Mouse (Mus musculus) right cerebral cortex, postnatal 36 days (tissue): ENCODE results near the gene Lgals4.
A peak's percentile ranks its signal among the peaks of the same experiment; 100 is the strongest.

Source experiments
- DNase-seq, 2 experiments: peaks; one replicate each; pipeline ENCODE4 v3.0.0; 2022; ENCODE audit warnings: low spot score in 2 of 2, mixed read lengths in 1 of 2

Lgals4 gene

DNA sequence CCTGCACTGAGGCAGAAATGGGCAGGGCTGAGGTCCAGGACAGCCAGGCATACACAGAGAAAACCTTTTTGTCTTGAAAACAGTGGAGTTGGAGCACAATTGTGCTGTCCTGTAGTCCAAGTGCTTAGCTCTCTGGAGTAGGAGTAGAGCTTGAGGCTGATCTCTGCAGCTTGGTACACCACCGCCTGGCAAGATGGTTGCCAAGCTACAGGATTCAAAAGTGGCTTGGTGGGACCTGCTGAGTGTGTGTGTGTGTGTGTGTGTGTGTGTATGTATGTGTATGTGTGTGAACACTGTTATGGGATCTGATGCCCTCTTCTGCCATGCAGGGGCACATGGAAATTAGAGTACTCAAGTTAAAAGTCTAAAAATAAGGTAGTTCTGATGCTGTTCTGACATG, 11.1 kb upstream of the Lgals4 start:
- no peak for DNase-seq

GRCm38 (mm10) chr7:28822993-28823903, 10.4 kb upstream of the Lgals4 start:
- DNase-seq: no peak

DNA sequence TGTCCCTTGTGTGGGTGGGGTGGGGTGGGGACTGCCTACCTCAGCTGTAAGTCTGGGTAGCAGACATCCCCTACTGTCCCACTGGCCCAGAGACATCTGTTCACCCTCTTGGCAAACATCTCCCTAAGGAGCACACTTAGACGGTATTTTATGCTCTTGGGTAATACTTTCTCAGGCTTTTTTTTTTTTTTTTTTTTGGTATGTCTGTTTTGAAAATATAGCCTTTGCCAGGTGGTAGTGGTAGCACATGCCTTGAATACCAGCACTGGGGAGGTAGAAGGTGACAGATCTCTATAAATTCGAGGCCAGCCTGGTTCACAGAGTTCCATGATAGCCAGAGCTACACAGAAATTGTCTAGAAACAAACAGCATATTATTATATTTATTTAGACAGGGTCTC, 9.7 kb upstream of the Lgals4 start:
- no peak for DNase-seq

DNA sequence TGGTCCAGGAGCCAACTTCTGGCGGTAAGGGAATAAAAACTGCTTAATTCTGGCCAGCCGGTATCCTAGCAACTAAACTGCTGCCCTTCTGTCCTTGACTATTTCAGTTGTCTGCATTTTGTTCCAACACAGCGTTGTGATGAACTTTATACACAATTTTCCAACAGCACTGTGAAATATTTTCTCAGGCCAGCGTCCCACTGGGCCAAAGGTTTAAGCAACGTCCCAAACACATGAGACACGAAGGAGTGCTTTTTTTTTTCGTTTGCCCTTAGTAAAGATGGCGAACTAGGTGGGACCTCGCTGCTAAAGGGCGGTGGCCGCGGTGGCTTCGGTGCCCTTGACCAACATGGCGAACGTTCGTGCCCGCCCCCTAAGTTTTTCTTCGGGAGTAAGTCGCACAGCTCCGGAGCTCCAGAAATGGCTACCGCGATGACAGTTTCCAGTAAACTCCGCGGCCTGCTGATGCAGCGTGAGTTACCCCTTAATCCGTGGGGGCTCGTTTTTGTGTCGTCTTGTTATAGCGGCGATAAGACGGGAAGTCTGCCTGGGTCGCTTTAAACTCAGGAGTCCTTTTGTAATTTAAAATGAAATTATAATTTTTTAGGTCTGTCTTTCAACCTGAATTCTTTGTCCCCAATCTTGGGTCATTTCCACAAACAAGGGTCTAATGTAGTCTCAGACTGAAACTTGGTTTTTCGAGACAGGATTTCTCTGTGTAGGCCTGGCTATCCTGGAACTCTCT, 8.5 kb upstream of the Lgals4 start, which contains the start of gene Ech1:
Gene Ech1 (plus strand): TSS at position 277 of the 745 bp plus-strand sequence.
- peak; percentile 79 to 82 for DNase-seq

GRCm38 (mm10) chr7:28825686-28826401, 7.8 kb upstream of the Lgals4 start:
- DNase-seq: no peak

GRCm38 (mm10) chr7:28826402-28826772, 7.3 kb upstream of the Lgals4 start:
- no peak for DNase-seq

DNA sequence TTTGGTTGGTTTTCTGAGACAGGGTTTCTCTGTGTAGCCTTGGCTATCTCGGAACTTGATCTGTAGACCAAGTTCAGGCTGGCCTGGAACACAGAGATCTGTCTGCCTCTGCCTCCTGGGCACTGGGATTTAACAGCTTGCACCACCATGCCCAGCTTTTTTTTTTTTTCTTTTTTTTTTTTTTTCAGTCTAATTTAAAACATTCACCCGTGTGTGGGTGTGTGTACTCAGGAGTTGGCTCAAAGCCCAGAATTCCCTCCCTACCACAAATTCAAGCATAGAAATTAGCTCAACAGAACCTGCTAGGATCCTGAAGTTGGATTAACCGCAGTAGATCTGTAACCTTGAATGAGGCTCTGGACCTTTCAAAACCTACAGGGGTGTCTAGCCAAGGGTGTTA, 6.3 kb upstream of the Lgals4 start:
- peak in 1 of 2 experiments; percentile 68 for DNase-seq

DNA sequence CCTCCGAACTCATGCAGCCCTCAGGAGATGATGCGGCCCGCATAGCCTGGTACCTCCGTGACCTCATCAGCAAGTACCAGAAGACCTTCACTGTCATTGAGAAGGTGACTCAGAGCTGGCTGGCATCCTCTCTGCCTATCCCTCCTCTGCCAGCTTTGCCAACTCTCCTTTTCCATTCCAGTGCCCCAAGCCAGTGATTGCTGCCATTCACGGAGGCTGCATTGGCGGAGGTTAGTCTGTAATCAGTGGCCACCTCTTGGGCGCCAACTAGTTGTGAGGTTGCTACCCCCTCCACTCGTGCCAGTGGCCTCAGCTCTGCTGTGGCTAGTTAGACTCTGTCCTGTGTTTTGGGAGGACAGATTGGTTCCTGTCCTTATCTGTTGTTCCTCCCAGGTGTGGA, 3.8 kb upstream of the Lgals4 start:
- DNase-seq: no peak

DNA sequence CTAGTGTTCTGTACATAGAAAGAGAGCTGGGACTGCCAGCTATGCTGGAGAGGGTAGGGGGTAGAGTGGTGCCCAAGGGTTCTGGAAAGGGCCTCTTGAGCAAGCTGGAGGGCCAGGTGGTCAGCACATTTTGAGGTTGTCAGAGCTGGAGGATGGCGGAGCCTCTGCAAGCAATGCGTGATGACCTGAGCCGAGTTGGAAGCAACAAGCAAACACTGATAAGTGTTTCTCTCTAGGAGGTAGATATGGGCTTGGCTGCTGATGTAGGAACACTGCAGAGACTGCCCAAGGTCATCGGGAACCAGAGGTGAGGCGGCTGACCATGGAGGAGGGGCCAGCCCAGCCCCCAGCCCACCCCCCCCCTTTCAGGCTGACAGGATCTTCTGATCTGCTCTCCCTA, 2.7 kb upstream of the Lgals4 start:
- DNase-seq: no peak

GRCm38 (mm10) chr7:28831411-28832125, 2.1 kb upstream of the Lgals4 start:
- DNase-seq: no peak

DNA sequence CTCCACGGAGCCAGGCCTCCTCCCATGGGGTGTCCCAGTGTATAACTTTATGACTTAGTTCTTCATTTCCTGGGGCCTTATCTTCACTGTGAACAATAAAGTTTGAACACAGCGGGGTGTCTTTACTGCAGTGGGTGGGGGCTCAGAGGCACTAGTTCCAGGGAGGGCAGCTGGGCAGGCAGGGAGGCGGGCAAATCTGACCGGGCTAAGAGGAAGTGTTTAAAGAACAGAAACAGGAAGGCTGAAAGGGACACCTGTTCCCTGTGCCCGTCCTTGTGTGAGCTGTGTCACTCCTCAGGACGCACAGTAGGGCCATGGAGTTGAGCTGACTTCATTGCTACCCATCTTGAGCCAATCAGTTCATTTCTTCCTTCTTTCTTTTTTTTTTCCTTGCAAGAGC, 1.5 kb upstream of the Lgals4 start:
- no peak for DNase-seq

GRCm38 (mm10) chr7:28836936-28837335, 3.3 kb downstream of the Lgals4 start:
- no peak for DNase-seq

GRCm38 (mm10) chr7:28838331-28838730, 4.7 kb downstream of the Lgals4 start:
- DNase-seq: no peak

GRCm38 (mm10) chr7:28847273-28847672, 13.6 kb downstream of the Lgals4 start:
- DNase-seq: no peak

- no peak for DNase-seq
Measured at GRCm38 (mm10) chr7:28849700-28850236, 16.1 kb downstream of the Lgals4 start.

DNA sequence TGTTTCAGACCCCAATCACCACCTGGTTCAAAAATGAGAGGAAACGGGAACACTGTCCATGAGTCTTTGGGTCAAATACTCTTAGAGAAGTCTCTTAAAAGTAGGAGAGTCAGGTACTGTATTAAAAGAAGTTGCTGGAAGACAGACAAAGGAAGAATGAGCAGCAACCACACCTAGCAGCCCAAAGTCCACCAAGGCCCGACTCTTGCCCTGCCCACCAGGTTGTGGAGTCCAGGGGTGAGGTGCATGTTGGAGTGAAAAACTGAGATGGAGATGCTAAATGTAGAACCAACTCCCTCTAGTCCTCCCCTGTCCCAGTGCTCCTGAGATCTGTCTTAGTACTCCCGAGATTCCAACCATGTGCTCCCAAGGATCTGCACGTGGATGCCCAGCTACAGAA, 17.0 kb downstream of the Lgals4 start:
- DNase-seq: no peak

- DNase-seq: no peak
Measured at GRCm38 (mm10) chr7:28859953-28860352, 26.3 kb downstream of the Lgals4 start.

DNA sequence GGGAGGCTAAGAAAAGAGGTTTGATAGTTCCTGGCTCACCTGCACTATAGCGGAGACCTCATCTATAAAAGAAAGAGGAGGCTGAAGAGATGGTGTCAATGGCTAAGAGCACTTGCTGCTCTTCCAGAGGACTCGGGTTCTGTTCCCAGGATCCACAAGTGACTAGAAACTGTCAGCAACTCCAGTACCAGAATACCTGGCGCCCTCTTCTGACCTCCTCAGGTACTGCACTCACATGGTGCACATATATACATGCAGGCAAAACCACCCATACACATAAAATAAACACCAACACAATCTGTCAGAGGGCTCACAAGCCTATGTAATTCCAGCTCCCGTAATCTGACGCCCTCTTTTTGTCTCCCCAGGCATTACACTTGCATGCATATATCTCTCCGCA, 27.2 kb downstream of the Lgals4 start:
- no peak for DNase-seq

GRCm38 (mm10) chr7:28862817-28863499, 29.3 kb downstream of the Lgals4 start:
- DNase-seq: peak; percentile 56 to 70

DNA sequence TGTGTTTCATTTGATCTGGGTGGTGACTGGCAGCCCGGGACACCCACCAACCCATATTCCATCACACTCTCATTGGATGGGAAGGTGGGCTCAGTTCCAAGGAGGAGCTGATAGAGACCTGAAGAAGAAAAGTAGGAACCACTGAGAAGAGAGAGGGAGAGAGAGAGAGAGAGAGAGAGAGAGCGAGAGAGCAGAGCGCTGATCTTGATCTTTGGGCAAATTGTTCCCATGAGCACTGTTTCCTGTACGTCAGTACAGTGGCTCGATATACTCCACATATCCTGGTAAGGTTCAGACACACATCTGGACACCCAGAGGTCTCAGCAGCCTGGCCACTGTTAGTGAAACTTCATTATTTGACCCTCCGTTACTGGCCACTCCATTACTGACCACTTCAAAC, 29.9 kb downstream of the Lgals4 start, which contains the start of gene Lgals7:
Gene Lgals7 (plus strand): TSS at position 314 of the 400 bp plus-strand sequence.
- DNase-seq: no peak
